Mouse (Mus musculus) neural tube, embryonic 12.5 days (tissue): ENCODE measurements around the gene Myo18a. TPM values are rescaled to one million over a fixed set of nuclear protein-coding genes. Genes with fewer than 3 reads are reported as not detected.

Experiments
- ATAC-seq: fragments of 200-750 bp; cut with Nextera tagmentation; 2 replicates; pipeline ENCODE4 v1.8.0; 2017; ENCODE audit warnings: low read depth, mild to moderate bottlenecking, moderate TSS enrichment, moderate library complexity; ENCODE audit not compliant: low FRiP score
- H3K27ac ChIP-seq: fragments of 300-500 bp; sonication (generic); 2 replicates; pipeline ENCODE4 v1.5.1; 2016
- H3K27me3 ChIP-seq: fragments of 300-500 bp; sonication (generic); replicated peaks from 2 replicates; pipeline ENCODE4 v1.6.1; 2016; ENCODE audit warnings: mild to moderate bottlenecking
- H3K36me3 ChIP-seq: fragments of 300-500 bp; sonication (generic); 2 replicates; pipeline ENCODE4 v1.6.1; 2016; ENCODE audit warnings: mild to moderate bottlenecking
- H3K4me1 ChIP-seq: fragments of 300-500 bp; sonication (generic); 2 replicates; pipeline ENCODE4 v1.6.1; 2016
- H3K4me2 ChIP-seq: fragments of 300-500 bp; sonication (generic); replicated peaks from 2 replicates; pipeline ENCODE4 v1.6.1; 2016; ENCODE audit warnings: mild to moderate bottlenecking
- H3K4me3 ChIP-seq: fragments of 300-500 bp; sonication (generic); 2 replicates; pipeline ENCODE4 v1.5.1; 2016
- H3K9ac ChIP-seq: fragments of 300-500 bp; sonication (generic); 2 replicates; pipeline ENCODE4 v1.6.1; 2016; ENCODE audit warnings: mild to moderate bottlenecking
- H3K9me3 ChIP-seq: fragments of 300-500 bp; sonication (generic); 2 replicates; pipeline ENCODE4 v1.6.1; 2016; ENCODE audit warnings: mild to moderate bottlenecking
- WGBS: fragments of 180-500 bp; shearing (Covaris S2); methylation state at CpG from one replicate; pipeline ENCODE4 v1.1.7; 2016; 5-methylcytosine and 5-hydroxymethylcytosine counted together
- polyA plus RNA-seq: library from polyadenylated mRNA; unstranded; fragments of >200 nt; fragmentation: Nextera tagmentation; extraction: Ambion mirVana; gene quantifications from 2 replicates; pipeline ENCODE4 v1.2.1, GENCODE M21; 2016

The Myo18a gene
- polyA plus RNA-seq, 1 experiment from 2014 or later, result 49.5 TPM

- no peak overlapping the region for H3K27ac ChIP-seq
- no peaks in the 10 kb centered on the region for H3K9me3 ChIP-seq
- no peak overlapping the region for H3K4me2 ChIP-seq
- 89% methylated on average over 3 of the region's 3 CpGs for WGBS
- no peak for ATAC-seq
- H3K36me3 ChIP-seq, result no peaks in the 10 kb centered on the region
- peaks cover 42% of the 10 kb centered on the region for H3K27me3 ChIP-seq
- H3K4me3 ChIP-seq, result no peak overlapping the region
- no peak overlapping the region for H3K9ac ChIP-seq
- peaks cover 43% of the 10 kb centered on the region for H3K4me1 ChIP-seq
These were observed 137.1 kb downstream of the Myo18a start for GRCm38 (mm10) chr11:77900187-77900586.

- ATAC-seq, result no peak
- 83% methylated on average over 4 of the region's 4 CpGs for WGBS
- no peak overlapping the region for H3K4me3 ChIP-seq
- no peak overlapping the region for H3K9ac ChIP-seq
- H3K9me3 ChIP-seq, result no peaks in the 10 kb centered on the region
- peaks cover 42% of the 10 kb centered on the region for H3K27me3 ChIP-seq
- H3K36me3 ChIP-seq, result no peaks in the 10 kb centered on the region
- H3K4me1 ChIP-seq, result peaks cover 38% of the 10 kb centered on the region
- H3K4me2 ChIP-seq, result no peak overlapping the region
- no peak overlapping the region for H3K27ac ChIP-seq
These were observed 137.7 kb downstream of the Myo18a start for GRCm38 (mm10) chr11:77900696-77901095.

GRCm38 (mm10) chr11:77901366-77901765 lies 138.3 kb downstream of the Myo18a start:
- no peaks in the 10 kb centered on the region for H3K36me3 ChIP-seq
- no peak overlapping the region for H3K4me3 ChIP-seq
- H3K27me3 ChIP-seq, result peaks cover 42% of the 10 kb centered on the region
- no peak overlapping the region for H3K27ac ChIP-seq
- H3K9ac ChIP-seq, result no peak overlapping the region
- peaks cover 33% of the 10 kb centered on the region for H3K4me1 ChIP-seq
- WGBS, result 66% methylated on average over 5 of the region's 5 CpGs
- no peak for ATAC-seq
- H3K9me3 ChIP-seq, result no peaks in the 10 kb centered on the region
- H3K4me2 ChIP-seq, result no peak overlapping the region

GRCm38 (mm10) chr11:77901775-77902355 lies 138.8 kb downstream of the Myo18a start:
- Histone ChIP-seq H3K4me1 (peaks cover 33% of the 10 kb centered on the region), H3K9ac (no peak overlapping the region), H3K9me3 (no peaks in the 10 kb centered on the region), H3K4me3 (no peak overlapping the region), H3K36me3 (no peaks in the 10 kb centered on the region), H3K27ac (no peak overlapping the region), H3K27me3 (peaks cover 43% of the 10 kb centered on the region), H3K4me2 (no peak overlapping the region)
- no peak for ATAC-seq
- 50% methylated on average over 8 of the region's 8 CpGs for WGBS

GRCm38 (mm10) chr11:77903761-77904160 lies 140.7 kb downstream of the Myo18a start:
- H3K9ac ChIP-seq, result no peak overlapping the region
- H3K27me3 ChIP-seq, result peaks cover 37% of the 10 kb centered on the region
- 35% methylated on average over 3 of the region's 3 CpGs for WGBS

GRCm38 (mm10) chr11:77904707-77905106 lies 141.7 kb downstream of the Myo18a start:
- Histone ChIP-seq H3K9ac (no peak overlapping the region), H3K4me2 (no peak overlapping the region), H3K4me1 (peaks cover 22% of the 10 kb centered on the region), H3K27me3 (peaks cover 36% of the 10 kb centered on the region; the same call in 1 of the 2 replicates), H3K27ac (no peak overlapping the region), H3K4me3 (no peak overlapping the region), H3K9me3 (no peaks in the 10 kb centered on the region), H3K36me3 (no peaks in the 10 kb centered on the region)
- no peak for ATAC-seq
- WGBS, result 38% methylated on average over 1 of the region's 1 CpGs

More at GRCm38 (mm10) chr11:77903761-77904160, 140.7 kb downstream of the Myo18a start:
- no peak for ATAC-seq
- Histone ChIP-seq H3K4me3 (no peak overlapping the region), H3K36me3 (no peaks in the 10 kb centered on the region), H3K4me2 (no peak overlapping the region), H3K4me1 (peaks cover 22% of the 10 kb centered on the region), H3K9me3 (no peaks in the 10 kb centered on the region), H3K27ac (no peak overlapping the region)

GRCm38 (mm10) chr11:77906097-77906687 lies 143.1 kb downstream of the Myo18a start:
- no peak for ATAC-seq
- Histone ChIP-seq H3K36me3 (no peaks in the 10 kb centered on the region), H3K27ac (no peak overlapping the region), H3K9me3 (no peaks in the 10 kb centered on the region), H3K4me3 (no peak overlapping the region), H3K4me1 (peaks cover 22% of the 10 kb centered on the region), H3K4me2 (peak overlapping the region; percentile 34), H3K9ac (no peak overlapping the region), H3K27me3 (peaks cover 31% of the 10 kb centered on the region; the same call in 1 of the 2 replicates)
- WGBS, result 43% methylated on average over 19 of the region's 19 CpGs

- Histone ChIP-seq H3K4me2 (peak overlapping the region; percentile 34), H3K4me1 (peaks cover 17% of the 10 kb centered on the region), H3K9ac (peak overlapping the region; percentile 45; the same call in 1 of the 2 replicates), H3K9me3 (no peaks in the 10 kb centered on the region), H3K27ac (no peak overlapping the region; the same call in 1 of the 2 replicates), H3K4me3 (no peak overlapping the region), H3K27me3 (peaks cover 31% of the 10 kb centered on the region; the same call in 1 of the 2 replicates), H3K36me3 (no peaks in the 10 kb centered on the region)
- no peak for ATAC-seq
- WGBS, result 11% methylated on average over 9 of the region's 9 CpGs
These were observed 143.7 kb downstream of the Myo18a start for GRCm38 (mm10) chr11:77906747-77907174.

GRCm38 (mm10) chr11:77908468-77908867 lies 145.4 kb downstream of the Myo18a start:
- Histone ChIP-seq H3K36me3 (no peaks in the 10 kb centered on the region), H3K9me3 (no peaks in the 10 kb centered on the region), H3K4me3 (no peak overlapping the region), H3K4me1 (peaks cover 15% of the 10 kb centered on the region), H3K4me2 (no peak overlapping the region), H3K27ac (no peak overlapping the region), H3K27me3 (peaks cover 36% of the 10 kb centered on the region), H3K9ac (no peak overlapping the region)
- WGBS, result 80% methylated on average over 4 of the region's 4 CpGs
- ATAC-seq, result no peak

- Histone ChIP-seq H3K9me3 (no peaks in the 10 kb centered on the region), H3K27ac (no peak overlapping the region), H3K4me2 (no peak overlapping the region), H3K9ac (no peak overlapping the region), H3K4me3 (no peak overlapping the region), H3K27me3 (peaks cover 43% of the 10 kb centered on the region), H3K4me1 (peaks cover 10% of the 10 kb centered on the region), H3K36me3 (no peaks in the 10 kb centered on the region)
- no peak for ATAC-seq
- WGBS, result 45% methylated on average over 5 of the region's 5 CpGs
These were observed 146.3 kb downstream of the Myo18a start for GRCm38 (mm10) chr11:77909376-77909775.

GRCm38 (mm10) chr11:77909776-77910175 lies 146.7 kb downstream of the Myo18a start:
- Histone ChIP-seq H3K27me3 (peaks cover 47% of the 10 kb centered on the region), H3K9me3 (no peaks in the 10 kb centered on the region), H3K4me2 (no peak overlapping the region), H3K27ac (no peak overlapping the region), H3K4me1 (peaks cover 14% of the 10 kb centered on the region), H3K36me3 (no peaks in the 10 kb centered on the region), H3K4me3 (no peak overlapping the region), H3K9ac (no peak overlapping the region)
- WGBS, result 38% methylated on average over 6 of the region's 6 CpGs
- ATAC-seq, result no peak

- Histone ChIP-seq H3K27ac (no peak overlapping the region), H3K27me3 (peaks cover 58% of the 10 kb centered on the region), H3K9ac (no peak overlapping the region), H3K4me3 (no peak overlapping the region), H3K4me1 (peaks cover 10% of the 10 kb centered on the region), H3K4me2 (no peak overlapping the region), H3K36me3 (no peaks in the 10 kb centered on the region), H3K9me3 (no peaks in the 10 kb centered on the region)
- WGBS, result 23% methylated on average over 6 of the region's 6 CpGs
- ATAC-seq, result no peak
These were observed 150.5 kb downstream of the Myo18a start for GRCm38 (mm10) chr11:77913505-77913904.
